Mouse (Mus musculus) mouse embryonic stem cell (cell line): ENCODE data around the gene Bpifa1.
"Not testable (repeated sequence)": the region's sequence is repeated elsewhere in the genome, so short reads cannot be mapped to it uniquely, and the experiment has no call there.

Experiments
- in situ Hi-C, 2 experiments: fragments of 300-500 bp; cut with MboI; formaldehyde crosslinking; loops; 1 replicate in 1 of 2; 3 replicates in 1 of 2; pipeline ENCODE4 v1.14.3; 2019 to 2020; ENCODE audit warnings: low sequenced_read_pairs in 2 of 2, low pct_unique_long_range_greater_than_20kb in 1 of 2, mixed read lengths in 1 of 2; ENCODE audit not compliant: unreplicated experiment in 1 of 2

The Bpifa1 gene

DNA sequence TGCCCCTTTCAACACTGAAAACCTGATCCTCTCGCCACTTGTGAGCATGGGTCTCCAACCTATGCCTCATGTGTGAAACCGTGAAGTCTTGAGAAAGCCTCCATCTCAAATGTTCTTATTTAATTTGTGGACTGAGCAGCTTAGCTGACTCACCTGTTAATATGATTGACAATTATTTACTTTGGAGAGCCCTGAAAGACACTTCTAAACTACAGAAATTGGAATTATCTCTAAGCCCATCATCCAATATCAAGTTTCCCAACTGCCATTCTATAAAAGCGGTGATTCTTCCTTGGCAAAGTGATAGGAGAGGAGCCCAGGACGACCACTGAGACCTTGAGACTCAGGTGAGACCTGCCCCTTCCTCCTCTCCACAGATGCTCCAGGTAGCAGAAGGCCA lies at the start of gene Bpifa1:
Gene Bpifa1 (plus strand): TSS at position 301 of the 400 bp plus-strand sequence.
- in situ Hi-C loops: no loop called here

DNA sequence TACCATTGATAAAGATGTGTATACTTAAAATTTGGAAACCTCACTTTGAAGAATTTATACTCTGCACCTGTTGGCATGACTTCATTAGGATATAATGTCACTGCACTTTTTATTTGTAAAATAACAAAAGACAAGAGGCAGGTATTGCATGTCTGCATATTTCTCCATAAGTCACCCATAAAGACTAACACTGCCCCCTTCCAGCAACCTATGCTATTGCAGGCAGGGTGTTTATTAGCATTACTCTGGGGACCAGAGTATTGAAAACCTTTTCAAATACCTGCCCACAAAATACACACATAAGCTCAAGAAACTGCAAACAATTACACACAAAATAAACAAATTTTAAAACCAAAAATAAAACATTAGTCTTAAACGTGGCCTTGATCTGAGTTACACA lies 44.9 kb upstream of the Bpifa1 start:
- in situ Hi-C loops: no loop called here

DNA sequence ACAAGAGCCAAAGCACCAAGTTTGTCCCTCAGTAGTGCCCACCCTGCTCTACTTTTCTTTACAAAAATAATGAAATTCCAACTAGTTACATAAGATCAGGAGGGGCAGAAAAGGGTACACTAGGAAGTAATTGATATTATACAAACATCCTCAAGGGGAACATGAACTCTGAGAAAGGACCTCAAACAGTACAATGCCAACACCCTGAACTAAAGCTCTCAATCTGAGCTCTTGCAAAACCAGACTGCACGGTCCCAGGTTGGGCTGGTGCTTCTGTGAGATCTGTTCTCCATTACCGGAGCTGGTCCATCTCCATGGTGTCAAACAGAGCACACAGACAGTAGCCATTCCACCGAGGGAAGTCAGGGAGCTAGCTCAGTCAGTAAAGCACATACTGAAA lies 25.3 kb upstream of the Bpifa1 start:
- in situ Hi-C loops: no loop called here

DNA sequence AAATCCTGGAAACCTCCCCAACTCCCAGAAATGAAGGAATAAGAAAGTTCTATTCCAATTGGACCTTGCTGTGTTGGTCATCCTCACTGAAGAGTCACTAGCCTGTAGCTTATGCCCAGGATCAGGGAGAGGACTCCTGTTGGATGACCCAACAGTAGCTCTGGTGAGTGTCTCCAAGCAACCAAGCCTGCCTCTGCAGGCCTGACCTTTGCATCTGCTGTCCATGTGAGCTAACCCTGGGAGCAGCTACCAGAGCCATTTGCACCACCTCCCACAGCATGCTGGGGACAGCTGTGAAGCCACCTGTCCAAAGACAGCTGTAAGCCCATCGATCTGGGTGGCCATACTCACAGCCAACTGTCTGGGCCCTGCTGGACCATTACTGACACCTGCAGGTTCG lies 12.6 kb upstream of the Bpifa1 start, which contains the start of gene Bpifa3:
Gene Bpifa3 (plus strand): TSS at position 217 of the 400 bp plus-strand sequence.
- in situ Hi-C loops: no loop called here

DNA sequence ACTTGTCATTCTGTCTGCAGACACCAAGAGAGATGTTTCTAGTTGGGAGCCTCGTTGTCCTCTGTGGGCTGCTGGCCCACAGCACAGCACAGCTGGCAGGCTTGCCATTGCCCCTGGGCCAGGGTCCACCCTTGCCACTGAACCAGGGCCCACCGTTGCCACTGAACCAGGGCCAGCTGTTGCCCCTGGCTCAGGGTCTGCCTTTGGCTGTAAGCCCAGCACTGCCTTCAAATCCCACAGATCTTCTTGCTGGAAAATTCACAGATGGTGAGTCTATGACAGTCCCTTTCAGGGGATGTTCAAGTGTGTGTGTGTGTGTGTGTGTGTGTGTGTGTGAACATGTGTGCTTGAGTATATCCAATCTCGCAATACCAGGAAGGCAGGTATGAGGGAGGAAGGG lies 1.1 kb downstream of the Bpifa1 start:
- in situ Hi-C loops: no loop called here

DNA sequence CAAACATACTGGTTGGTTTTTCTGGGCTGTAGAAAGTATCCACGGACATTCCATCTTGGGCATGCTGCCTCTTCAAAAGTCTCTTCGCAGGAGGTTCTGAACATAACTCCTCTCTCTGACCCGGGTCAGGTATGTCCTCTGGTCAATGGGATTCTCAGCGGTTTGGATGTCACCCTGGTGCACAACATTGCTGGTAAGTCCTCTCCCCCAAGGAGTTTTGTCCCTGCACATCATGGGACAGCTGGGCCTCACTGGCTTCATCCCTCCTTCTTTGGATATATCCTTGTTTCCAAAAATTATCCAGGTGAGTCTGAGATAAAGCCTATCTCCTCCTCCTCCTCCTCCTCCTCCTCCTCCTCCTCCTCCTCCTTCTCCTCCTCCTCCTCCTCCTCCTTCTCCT lies 4.8 kb downstream of the Bpifa1 start:
- in situ Hi-C loops: no loop called here

DNA sequence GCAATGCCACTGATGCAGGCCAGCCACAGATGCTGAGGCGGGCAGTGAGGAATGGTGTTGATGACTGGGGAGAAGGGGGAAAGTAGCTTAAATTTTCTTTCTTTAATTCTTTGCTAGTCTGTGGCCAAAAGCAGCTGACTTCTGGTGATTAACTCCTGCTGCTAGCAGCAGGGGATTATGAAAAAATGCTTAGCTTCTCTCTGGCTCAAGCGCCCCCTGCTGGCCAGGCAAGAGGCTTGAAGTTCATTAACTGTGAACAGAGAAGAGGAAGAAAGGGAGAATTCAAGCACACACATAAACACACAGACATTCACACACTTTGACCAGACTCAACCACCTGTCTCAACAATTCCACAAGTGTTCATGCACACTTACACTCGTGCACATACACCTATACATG lies 15.8 kb downstream of the Bpifa1 start:
- in situ Hi-C loops: no loop called here

DNA sequence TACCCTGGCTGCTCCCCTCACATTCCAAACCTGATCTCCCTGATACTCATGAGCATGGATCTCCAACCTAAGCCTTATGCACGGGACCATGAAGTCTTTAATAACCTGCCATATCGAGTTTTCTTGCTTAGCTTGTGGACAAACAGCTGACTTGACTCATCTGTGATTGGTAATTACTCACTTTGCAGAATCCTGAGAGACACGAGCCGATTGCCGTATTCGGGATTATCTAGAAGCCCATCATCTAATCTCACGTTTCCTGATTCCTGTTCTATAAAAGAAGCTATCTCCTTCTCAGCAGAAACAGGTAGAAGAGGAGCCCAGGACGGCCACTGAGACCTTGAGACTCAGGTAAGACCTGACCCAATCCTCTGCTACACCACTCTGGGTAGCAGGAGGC lies 19.6 kb downstream of the Bpifa1 start, which contains the start of gene Bpifa5:
Gene Bpifa5 (plus strand): TSS at position 301 of the 400 bp plus-strand sequence.
- in situ Hi-C loops: no loop called here

DNA sequence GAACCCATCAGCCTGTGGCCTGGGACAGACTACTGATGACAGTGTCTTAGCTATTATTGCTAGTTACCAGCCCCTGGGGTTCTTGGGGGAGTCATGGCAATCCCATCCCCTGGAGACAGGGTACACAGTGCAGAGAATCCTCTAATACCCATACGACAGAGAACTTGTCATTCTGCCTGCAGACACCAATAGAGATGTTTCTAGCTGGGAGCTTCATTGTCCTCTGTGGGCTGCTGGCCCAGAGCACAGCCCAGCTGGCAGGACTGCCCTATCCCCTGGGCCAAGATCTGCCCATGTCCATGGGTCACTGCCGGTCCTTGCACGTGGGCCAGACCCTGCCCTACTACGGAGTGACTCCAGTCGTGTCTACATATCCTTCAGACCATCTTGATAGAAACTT lies 20.6 kb downstream of the Bpifa1 start:
- in situ Hi-C loops: no loop called here

DNA sequence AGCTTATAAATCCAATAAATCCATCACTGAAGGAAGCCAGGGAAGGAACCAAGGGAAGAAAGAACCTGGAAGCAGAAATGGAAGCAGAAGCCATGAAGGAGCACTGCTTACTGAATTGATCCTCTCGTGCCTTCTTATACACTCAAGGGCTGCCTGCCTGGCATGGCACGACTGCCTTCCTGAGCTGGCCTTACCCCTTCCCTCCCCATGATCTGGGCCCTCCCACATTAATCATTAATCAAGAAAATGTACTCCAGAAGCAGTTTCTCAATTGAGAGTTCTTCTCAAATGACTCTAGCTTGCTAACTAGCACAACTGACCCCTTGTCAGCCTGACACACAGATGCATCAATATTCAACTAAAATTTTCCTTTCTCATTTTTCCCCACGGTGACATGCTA lies 26.5 kb downstream of the Bpifa1 start:
- in situ Hi-C loops: no loop called here

DNA sequence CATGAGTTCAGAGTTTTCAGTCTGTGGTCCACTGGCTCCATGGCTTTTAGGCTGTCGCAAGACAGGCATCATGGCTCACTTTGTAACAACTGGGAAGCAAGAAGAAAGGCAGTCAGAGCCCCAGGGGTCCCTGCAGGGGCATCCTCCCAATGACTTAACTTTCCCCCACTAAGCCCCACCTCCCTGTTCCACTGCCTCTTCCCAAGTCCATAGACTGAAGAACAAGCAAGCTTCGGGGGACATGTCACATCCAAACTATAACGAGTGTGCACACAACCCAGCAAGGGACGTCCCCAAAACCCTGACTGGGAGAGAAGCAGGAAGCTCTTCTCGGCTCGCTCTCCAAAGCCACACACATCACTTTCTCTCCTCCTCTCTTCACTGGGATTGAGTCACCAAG lies 28.9 kb downstream of the Bpifa1 start:
- in situ Hi-C loops: no loop called here

DNA sequence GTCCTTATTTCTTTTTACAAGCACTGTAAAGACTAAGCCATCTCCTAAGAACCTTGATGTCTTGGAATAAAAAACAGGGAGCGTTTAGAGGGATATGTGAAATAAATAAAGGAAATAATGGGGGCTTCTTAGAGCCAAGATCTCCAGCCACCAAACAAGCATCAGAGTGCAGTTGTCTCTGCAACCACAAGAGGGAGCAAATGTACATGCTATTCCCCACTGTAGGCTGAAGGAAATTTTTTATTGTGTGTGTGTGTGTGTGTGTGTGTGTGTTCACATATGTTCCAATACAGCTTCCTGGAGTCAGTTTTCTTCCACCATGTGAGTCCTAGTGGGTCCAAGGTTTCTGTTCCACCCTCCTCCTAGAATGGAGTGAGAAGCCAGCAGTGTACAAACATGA lies 30.6 kb downstream of the Bpifa1 start:
- in situ Hi-C loops: no loop called here

DNA sequence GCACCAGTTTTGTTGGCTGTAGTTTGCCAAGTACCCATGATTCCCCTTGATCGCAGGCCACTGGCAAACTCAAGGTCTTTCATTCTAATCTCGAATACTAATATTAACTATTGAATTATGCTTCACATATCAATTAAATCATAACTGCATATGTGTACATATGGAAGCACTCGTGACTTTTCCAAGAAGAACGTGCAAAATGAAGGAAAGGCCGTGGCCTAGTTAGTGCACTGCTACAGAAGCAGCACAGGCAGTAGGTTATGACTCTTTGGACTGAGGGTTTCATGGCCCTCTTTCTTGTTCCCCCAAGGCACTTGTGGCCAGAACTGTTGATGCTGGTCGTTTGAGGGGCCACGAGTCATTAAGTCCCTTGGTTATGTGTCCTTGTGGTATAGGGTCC lies 39.2 kb downstream of the Bpifa1 start:
- in situ Hi-C loops: not testable (repeated sequence)

DNA sequence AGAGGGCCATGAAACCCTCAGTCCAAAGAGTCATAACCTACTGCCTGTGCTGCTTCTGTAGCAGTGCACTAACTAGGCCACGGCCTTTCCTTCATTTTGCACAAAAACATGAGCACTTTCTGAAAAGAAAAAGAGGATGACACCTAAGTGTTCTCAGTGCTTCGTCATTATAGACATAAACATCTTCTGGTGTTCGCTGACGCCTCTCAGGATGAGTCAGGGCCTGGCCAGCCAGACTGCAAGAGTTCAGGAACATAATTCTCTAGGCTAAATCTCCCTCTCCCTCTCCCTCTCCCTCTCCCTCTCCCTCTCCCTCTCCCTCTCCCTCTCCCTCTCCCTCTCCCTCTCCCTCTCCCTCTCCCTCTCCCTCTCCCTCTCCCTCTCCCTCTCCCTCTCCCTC lies 40.4 kb downstream of the Bpifa1 start:
- in situ Hi-C loops: not testable (repeated sequence)

DNA sequence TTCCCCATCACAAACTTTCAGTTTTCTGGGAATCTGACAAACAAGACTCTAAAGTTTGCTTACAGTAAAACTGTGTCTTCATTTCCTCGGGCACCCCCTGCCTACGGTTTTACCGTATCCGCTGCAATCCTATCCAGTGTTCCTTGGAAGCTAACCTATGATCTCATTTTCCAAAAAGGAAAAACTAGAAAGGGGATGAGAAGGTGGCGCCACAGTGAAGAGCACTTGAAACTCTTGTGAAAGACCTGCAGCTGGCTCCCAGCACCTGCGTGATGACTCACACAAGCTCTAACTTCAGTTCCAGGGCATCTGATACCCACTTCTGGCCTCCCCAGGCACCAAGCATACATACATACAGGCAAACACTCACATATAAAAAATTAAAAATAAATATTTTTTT lies 42.6 kb downstream of the Bpifa1 start:
- in situ Hi-C loops: no loop called here

DNA sequence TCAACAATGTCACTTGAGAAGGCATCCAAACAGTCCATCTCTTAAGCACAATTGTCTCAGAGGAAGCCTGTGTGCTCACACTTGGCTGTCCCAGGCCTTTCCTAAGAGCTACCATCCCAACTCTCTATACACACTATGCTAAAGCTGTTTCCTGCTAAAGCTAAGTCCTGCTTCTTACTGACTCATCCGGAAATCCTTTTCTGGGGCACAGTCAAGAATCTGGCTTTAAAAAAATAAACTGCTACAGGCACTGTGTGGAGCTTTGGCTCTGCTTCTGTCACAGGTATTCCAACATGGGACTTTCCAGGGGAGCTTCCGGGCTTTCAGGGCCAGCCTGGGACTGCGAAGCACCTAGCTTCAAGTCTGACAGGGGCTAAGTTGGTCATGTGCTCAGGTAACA lies 43.1 kb downstream of the Bpifa1 start:
- in situ Hi-C loops: no loop called here

DNA sequence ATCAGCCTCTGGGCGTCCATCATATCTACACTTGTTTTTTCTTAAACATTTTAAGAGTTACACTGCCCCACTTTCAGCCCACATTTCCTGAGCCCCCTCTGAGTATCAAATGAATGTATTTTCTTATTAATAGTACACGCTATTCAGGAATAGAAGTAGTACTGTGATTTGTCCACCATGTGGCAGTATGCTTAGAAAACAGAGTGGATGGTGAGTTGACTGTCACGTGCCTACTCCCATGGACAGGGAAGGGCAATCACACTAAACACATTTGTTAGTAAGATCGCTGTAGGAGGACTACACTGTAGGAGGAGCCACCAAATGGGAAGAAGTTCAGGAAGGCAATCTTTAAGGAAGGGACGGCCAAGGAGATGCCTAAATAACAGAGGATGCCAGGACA lies 44.8 kb downstream of the Bpifa1 start:
- in situ Hi-C loops: no loop called here

DNA sequence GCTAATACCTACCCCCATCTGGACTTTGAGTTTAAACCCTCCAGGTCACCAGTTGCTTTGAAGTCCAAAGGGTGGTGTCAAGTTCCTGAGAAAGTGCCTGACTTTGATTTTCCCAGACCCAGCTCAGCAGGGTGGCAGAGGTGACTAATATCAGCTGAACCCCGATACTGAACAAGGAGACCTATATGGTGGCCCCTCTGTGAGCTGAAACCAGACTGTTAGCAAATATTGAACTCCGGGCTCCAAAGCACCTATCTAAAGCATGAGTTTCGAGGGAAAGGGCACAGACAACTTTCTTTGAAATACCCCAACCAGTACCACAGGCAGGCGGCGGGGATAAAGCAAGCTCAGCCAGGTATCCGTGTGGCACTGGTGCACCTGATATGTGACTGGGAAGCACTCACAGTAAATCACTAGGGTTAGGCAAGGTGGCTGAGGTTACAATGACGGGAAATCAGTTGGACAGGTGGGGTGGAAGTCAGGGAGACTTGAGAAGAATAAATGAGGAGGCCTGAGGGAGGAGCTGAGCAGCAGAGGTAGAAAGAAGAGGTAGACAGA lies 47.3 kb downstream of the Bpifa1 start:
- in situ Hi-C loops: no loop called here

DNA sequence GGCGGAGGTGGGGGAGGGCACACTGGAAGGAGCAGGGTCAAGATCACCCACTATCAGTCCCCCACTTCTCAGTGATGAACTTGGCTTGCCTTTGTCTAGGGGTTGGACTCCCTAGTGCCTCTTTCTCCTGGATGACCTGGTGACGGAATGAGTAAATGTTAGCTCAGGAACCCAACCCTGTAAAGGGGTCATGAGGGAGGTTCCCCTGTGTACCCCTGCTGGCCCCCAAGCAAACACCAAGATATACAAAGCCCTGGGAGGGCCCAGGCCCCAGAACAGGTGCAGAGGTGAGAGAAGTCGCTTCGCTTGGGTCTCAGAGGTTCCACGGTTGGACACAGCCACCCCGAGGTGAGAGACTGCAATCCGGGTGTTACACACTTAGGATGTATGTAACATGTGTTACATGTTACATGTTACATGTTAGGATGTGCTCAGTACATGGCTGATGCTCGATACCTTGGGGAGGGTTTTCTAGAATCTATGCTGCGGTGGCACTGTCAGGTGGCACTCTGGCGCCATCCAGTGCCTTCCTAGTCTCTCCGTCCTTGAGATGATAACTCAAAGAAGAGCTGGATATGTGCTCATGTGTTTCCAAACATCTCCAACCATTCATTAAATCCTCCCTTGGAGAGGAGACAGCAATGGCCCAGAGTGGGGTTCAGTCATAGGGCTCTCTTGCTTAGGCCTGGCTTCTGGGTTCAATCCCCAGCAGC lies 48.0 kb downstream of the Bpifa1 start, which contains the start of gene Bpifb1:
Gene Bpifb1 (plus strand): TSS at position 273 of the 713 bp plus-strand sequence.
- in situ Hi-C loops: no loop called here

DNA sequence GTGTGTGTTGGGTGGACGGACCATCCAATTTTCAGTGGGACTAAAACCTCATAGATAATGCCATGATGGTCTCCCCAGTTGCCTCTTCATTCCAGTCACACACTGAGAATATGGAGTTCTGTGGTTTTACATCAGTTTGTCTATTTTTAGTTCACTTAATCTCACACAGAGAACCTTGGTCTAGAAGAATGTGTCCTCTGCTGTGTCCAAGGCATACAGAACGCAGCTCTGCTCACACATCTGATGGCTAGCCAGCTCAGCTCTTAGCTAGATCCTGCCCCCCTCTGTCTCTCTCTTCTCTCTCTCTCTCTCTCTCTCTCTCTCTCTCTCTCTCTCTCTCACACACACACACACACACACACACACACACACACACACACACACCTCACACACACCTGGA lies 49.5 kb downstream of the Bpifa1 start:
- in situ Hi-C loops: no loop called here
